ENCODE assay signal across 16 mouse cellular contexts in genomic region chr10:98324591-98324990, GRCm38 (mm10).
"Had no signal": no experiment of that assay in that cellular context is flagged by ENCODE, and none has a peak within 500 bp of the region (broad histone marks: within the 10 kb centered on the region; RNA-seq: fewer than 3 reads in every experiment).

No protein-coding gene starts in this region.

- H3K4me1 ChIP-seq: lung, embryonic 15.5 days; megakaryocyte, embryonic 14.5 days; midbrain, embryonic 12.5 days; neural tube, embryonic 12.5 days had no signal

- H3K9me3 ChIP-seq: lung, embryonic 15.5 days; midbrain, embryonic 12.5 days; neural tube, embryonic 12.5 days had no signal

- H3K27me3 ChIP-seq: lung, embryonic 15.5 days; megakaryocyte, embryonic 14.5 days; midbrain, embryonic 12.5 days; neural tube, embryonic 12.5 days had no signal

- H3K4me2 ChIP-seq: lung, embryonic 15.5 days; midbrain, embryonic 12.5 days; neural tube, embryonic 12.5 days had no signal

- H3K9ac ChIP-seq: liver, postnatal 0 days; lung, embryonic 15.5 days; midbrain, embryonic 12.5 days; neural tube, embryonic 12.5 days had no signal

- H3K4me3 ChIP-seq: lung, embryonic 15.5 days; megakaryocyte, embryonic 14.5 days; midbrain, embryonic 12.5 days; neural tube, embryonic 12.5 days had no signal

- H3K27ac ChIP-seq: lung, embryonic 15.5 days; macrophage; midbrain, embryonic 12.5 days; neural tube, embryonic 12.5 days had no signal

- DNase-seq: liver, postnatal 0 days; lung, adult 2 months; lung, postnatal 14 days; lung, postnatal 36 days; midbrain, embryonic 14.5 days; right cerebral cortex, postnatal 14 days; thymus, adult 18-20 months; thymus, postnatal 14 days; thymus, postnatal 36 days had no signal

- ATAC-seq: liver, postnatal 0 days; lung, postnatal 0 days; midbrain, embryonic 16.5 days had no signal

- H3K36me3 ChIP-seq: lung, embryonic 15.5 days; midbrain, embryonic 12.5 days; neural tube, embryonic 12.5 days had no signal
